Comparison of ENCODE assay signal across 8 mouse cellular contexts in genomic region chrX:155337567-155337904, GRCm38 (mm10). TPM values are rescaled to one million over a fixed set of nuclear protein-coding genes. Genes with fewer than 3 reads are reported as not detected.
A peak's percentile ranks its signal among the peaks of the same experiment; 100 is the strongest.
DNase-seq lines count a peak whose midpoint lies in the region; ATAC-seq and TF ChIP-seq lines count a peak whose summit lies in the region.

No protein-coding gene starts in this region.

- peak overlapping the region; percentile 63 for H3K4me2 ChIP-seq in heart, embryonic 13.5 days
- peak overlapping the region; percentile 52 for H3K4me2 ChIP-seq in forebrain, embryonic 14.5 days (ENCODE audit: low read length)
- peak overlapping the region; percentile 69 for H3K4me2 ChIP-seq in liver, embryonic 15.5 days

- WGBS in heart, embryonic 13.5 days: 16% methylated on average over 7 of the region's 7 CpGs
- 40% methylated on average over 7 of the region's 7 CpGs for WGBS in forebrain, embryonic 14.5 days
- 15% methylated on average over 7 of the region's 7 CpGs for WGBS in liver, embryonic 15.5 days (ENCODE audit: insufficient replicate concordance)

- peak overlapping the region; percentile 88 for H3K27ac ChIP-seq in heart, embryonic 13.5 days (replicated peaks)
- H3K27ac ChIP-seq in forebrain, embryonic 14.5 days (ENCODE audit: low read depth, low read length): no peak overlapping the region
- peak overlapping the region; percentile 78 for H3K27ac ChIP-seq in liver, embryonic 15.5 days (replicated peaks)

- H3K36me3 ChIP-seq in heart, embryonic 13.5 days: peaks cover 9% of the 10 kb centered on the region
- H3K36me3 ChIP-seq in E14TG2a.4 (ENCODE audit: insufficient read depth, low read length): peaks cover 19% of the 10 kb centered on the region
- peaks cover 2% of the 10 kb centered on the region; the same call in 1 of the 2 replicates for H3K36me3 ChIP-seq in forebrain, embryonic 14.5 days (ENCODE audit: control insufficient read depth, insufficient read depth, low read length)
- H3K36me3 ChIP-seq in liver, embryonic 15.5 days (replicated peaks): 0 out of 2 replicates have a peak, but pooled peaks cover 4% of the 10 kb centered on the region

- no peaks in the 10 kb centered on the region for H3K27me3 ChIP-seq in heart, embryonic 13.5 days (replicated peaks)
- no peaks in the 10 kb centered on the region for H3K27me3 ChIP-seq in E14TG2a.4 (ENCODE audit: insufficient read depth, low read length)
- no peaks in the 10 kb centered on the region for H3K27me3 ChIP-seq in forebrain, embryonic 14.5 days (replicated peaks; ENCODE audit: control insufficient read depth, insufficient read depth, low read length)
- H3K27me3 ChIP-seq in liver, embryonic 15.5 days: no peaks in the 10 kb centered on the region

- intact Hi-C loops in gastrocnemius, postnatal 36 days (cut with DNase I): no loop called here

- no peak for TF ChIP-seq CTCF in E14TG2a.4 (conservative IDR thresholded peaks at IDR 0.05; ENCODE audit: low read length)

- H3K4me3 ChIP-seq in heart, embryonic 13.5 days: peak overlapping the region; percentile 68
- H3K4me3 ChIP-seq in E14TG2a.4 (replicated peaks; ENCODE audit: low read length): peak overlapping the region; percentile 83
- peak overlapping the region; percentile 46 for H3K4me3 ChIP-seq in forebrain, embryonic 14.5 days (ENCODE audit: low read depth, low read length)
- H3K4me3 ChIP-seq in liver, embryonic 15.5 days (replicated peaks): peak overlapping the region; percentile 66

- ATAC-seq in heart, embryonic 13.5 days (ENCODE audit: extremely low read depth, insufficient number of reproducible peaks, low FRiP score, low TSS enrichment): no peak
- ATAC-seq in forebrain, embryonic 14.5 days: no peak
- ATAC-seq in liver, embryonic 15.5 days (ENCODE audit: insufficient read depth): no peak

- no peak for DNase-seq in heart, adult 8-10 months (ENCODE audit: low spot score)
- no peak for DNase-seq in forebrain, embryonic 14.5 days (ENCODE audit: low spot score)
- no peak for DNase-seq in right cerebral cortex, postnatal 14 days
- DNase-seq in retina, postnatal 1 day: no peak
- DNase-seq in gastrocnemius, postnatal 36 days: no peak

- peak overlapping the region; percentile 83 for H3K9ac ChIP-seq in heart, embryonic 13.5 days
- H3K9ac ChIP-seq in forebrain, embryonic 14.5 days (ENCODE audit: low read length): peak overlapping the region; percentile 72
- peak overlapping the region; percentile 57 for H3K9ac ChIP-seq in liver, embryonic 15.5 days

- no peaks in the 10 kb centered on the region for H3K4me1 ChIP-seq in heart, embryonic 13.5 days
- H3K4me1 ChIP-seq in E14TG2a.4 (replicated peaks; ENCODE audit: low read depth, low read length): peaks cover 11% of the 10 kb centered on the region; the same call in 1 of the 2 replicates
- H3K4me1 ChIP-seq in forebrain, embryonic 14.5 days (ENCODE audit: control insufficient read depth, insufficient read depth, low read length): no peaks in the 10 kb centered on the region
- 0 out of 2 replicates have a peak, but pooled peaks cover 2% of the 10 kb centered on the region for H3K4me1 ChIP-seq in liver, embryonic 15.5 days (replicated peaks)

- H3K9me3 ChIP-seq in heart, embryonic 13.5 days: no peaks in the 10 kb centered on the region
- H3K9me3 ChIP-seq in E14TG2a.4 (ENCODE audit: low read length): no peaks in the 10 kb centered on the region
- H3K9me3 ChIP-seq in forebrain, embryonic 14.5 days (replicated peaks; ENCODE audit: control insufficient read depth, low read length): no peaks in the 10 kb centered on the region
- no peaks in the 10 kb centered on the region for H3K9me3 ChIP-seq in liver, embryonic 15.5 days (replicated peaks)

RNA-seq across cellular contexts. Expression of gene Prdx4, which starts 3.0 kb away (rescaled TPM):
- 262 and 296 TPM in 2 replicates for polyA plus RNA-seq in heart, embryonic 13.5 days (2015; fragmentation: Nextera tagmentation; extraction: Ambion mirVana)
- total RNA-seq in heart, adult 8-10 months (2022): 10 to 100 TPM; 20.8 to 29.0 (median 25.3) TPM
- polyA plus RNA-seq in forebrain, embryonic 14.5 days (2014; fragmentation: Nextera tagmentation; extraction: Ambion mirVana): 124 and 148 TPM in 2 replicates
- polyA plus RNA-seq in liver, embryonic 15.5 days (2015; fragmentation: Nextera tagmentation; extraction: Ambion mirVana): 184 and 185 TPM in 2 replicates
- 1 to 10 TPM; 8.4 to 8.6 TPM for total RNA-seq in gastrocnemius, postnatal 36 days (2021)
